Mouse (Mus musculus) C2C12 (cell line): Measurements from ENCODE around the gene Mrap. TPM values are rescaled to one million over a fixed set of nuclear protein-coding genes. Genes with fewer than 3 reads are reported as not detected.

Experiments used
- H3K27me3 ChIP-seq: one replicate; pipeline ENCODE4 v1.6.1; 2011; ENCODE audit not compliant: control insufficient read depth, insufficient read depth, insufficient read length
- H3K36me3 ChIP-seq: one replicate; pipeline ENCODE4 v1.6.1; 2011; ENCODE audit not compliant: control insufficient read depth, insufficient read depth
- H3K4me3 ChIP-seq: one replicate; pipeline ENCODE4 v1.5.1; 2011; ENCODE audit warnings: mild to moderate bottlenecking, control low read depth; ENCODE audit not compliant: poor library complexity, insufficient read depth, severe bottlenecking
- H3K79me2 ChIP-seq: one replicate; pipeline ENCODE4 v1.6.1; 2011; ENCODE audit not compliant: control insufficient read depth, insufficient read depth
- H3K79me3 ChIP-seq: one replicate; pipeline ENCODE4 v1.6.1; 2011; ENCODE audit warnings: low read depth, control low read depth
- H3ac ChIP-seq: one replicate; pipeline ENCODE3; 2011; ENCODE audit warnings: low read depth; ENCODE audit not compliant: control insufficient read depth, insufficient read length
- CEBPB ChIP-seq: IDR thresholded peaks from one replicate; pipeline ENCODE4 v1.6.1; 2011; ENCODE audit warnings: low read depth, mild to moderate bottlenecking, control low read depth, moderate library complexity
- CTCF ChIP-seq: IDR thresholded peaks from one replicate; pipeline ENCODE4 v1.5.1; 2011; ENCODE audit not compliant: control insufficient read depth, insufficient read depth, insufficient read length
- FOSL1 ChIP-seq: IDR thresholded peaks from one replicate; pipeline ENCODE4 v1.8.0; 2011; ENCODE audit warnings: mild to moderate bottlenecking, low read length; ENCODE audit not compliant: poor library complexity, insufficient read depth, severe bottlenecking
- MAX ChIP-seq: IDR thresholded peaks from one replicate; pipeline ENCODE4 v1.6.1; 2011; ENCODE audit warnings: mild to moderate bottlenecking, control low read depth
- MYOD1 ChIP-seq: IDR thresholded peaks from one replicate; pipeline ENCODE4 v1.6.1; 2011; ENCODE audit warnings: low read depth; ENCODE audit not compliant: control insufficient read depth, insufficient read length
- MYOG ChIP-seq: IDR thresholded peaks from one replicate; pipeline ENCODE4 v1.6.1; 2011; ENCODE audit not compliant: control insufficient read depth, insufficient read length; ENCODE audit errors: extremely low read depth
- USF1 ChIP-seq: IDR thresholded peaks from one replicate; pipeline ENCODE4 v1.6.1; 2011; ENCODE audit warnings: low read depth, mild to moderate bottlenecking, control low read depth, moderate library complexity
- polyA plus RNA-seq: library from polyadenylated mRNA; unstranded; fragments of >200 nt; fragmentation: generic; extraction: Trizol; gene quantifications from one replicate; pipeline ENCODE4 v1.2.1, GENCODE M21; 2012; ENCODE audit warnings: missing spikeins

Mrap gene
- polyA plus RNA-seq, 1 experiment, result not detected

DNA sequence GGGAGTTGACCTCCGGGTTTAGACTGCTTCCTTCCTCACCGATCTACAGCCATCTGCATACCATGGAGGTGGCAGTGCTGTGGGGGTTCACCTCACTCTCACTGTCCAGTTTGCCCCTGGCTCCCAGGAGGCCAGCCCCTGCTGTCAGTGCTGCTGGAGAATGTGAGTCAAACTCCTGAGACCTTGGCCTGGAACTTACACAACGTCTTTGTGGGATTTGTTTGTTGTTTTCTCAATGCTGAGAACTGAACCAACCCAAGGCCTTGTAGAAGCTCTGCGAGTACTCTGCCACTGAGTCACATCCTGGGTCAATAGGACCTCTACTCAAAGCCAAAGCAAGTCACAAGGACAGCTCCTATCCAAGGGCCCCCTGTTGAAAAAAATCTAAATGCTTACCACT, 2.4 kb upstream of the Mrap start:
- Histone ChIP-seq H3K79me2 (no peaks in the 10 kb centered on the region), H3K27me3 (no peaks in the 10 kb centered on the region), H3K79me3 (no peaks in the 10 kb centered on the region), H3K4me3 (no peak overlapping the region), H3K36me3 (no peaks in the 10 kb centered on the region), H3ac (no peak overlapping the region)
- TF ChIP-seq CTCF (no peak), USF1 (no peak), CEBPB (no peak), MAX (no peak), MYOG (no peak), MYOD1 (no peak), FOSL1 (no peak)

DNA sequence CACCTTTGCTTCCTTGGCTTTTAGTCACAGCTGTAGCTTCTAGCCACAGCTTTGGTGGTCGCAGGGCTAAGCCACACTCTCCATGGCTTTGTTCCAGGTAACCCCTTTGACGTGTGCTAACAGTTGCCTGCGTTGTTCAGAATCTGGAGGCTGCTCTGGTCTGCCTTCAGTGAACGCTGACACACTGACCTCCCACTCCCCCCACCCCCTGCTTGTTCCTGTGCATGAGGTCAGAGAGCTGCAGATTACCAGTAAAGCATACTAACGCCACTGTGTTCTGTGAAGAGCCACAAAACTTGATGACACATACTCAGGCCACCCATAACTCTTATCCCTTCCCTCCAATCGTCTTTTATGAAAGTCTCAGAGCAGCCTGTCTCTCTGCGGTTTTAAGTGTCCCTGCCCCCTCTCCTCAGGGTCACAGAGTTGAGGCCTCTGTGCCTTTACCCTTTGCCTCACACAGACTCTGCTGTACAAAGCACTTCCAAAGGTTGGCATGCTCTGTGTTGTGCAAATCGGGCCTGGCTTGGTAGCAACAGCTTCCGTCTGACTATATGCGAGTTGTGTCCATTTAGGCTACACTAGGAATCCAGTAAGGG, 1.2 kb upstream of the Mrap start:
- H3K27me3 ChIP-seq, result no peaks in the 10 kb centered on the region
- H3K79me3 ChIP-seq, result no peaks in the 10 kb centered on the region
- H3K4me3 ChIP-seq, result no peak overlapping the region
- H3K79me2 ChIP-seq, result no peaks in the 10 kb centered on the region
- H3ac ChIP-seq, result no peak overlapping the region
- H3K36me3 ChIP-seq, result no peaks in the 10 kb centered on the region
- TF ChIP-seq CTCF, result no peak
- TF ChIP-seq FOSL1, result no peak

DNA sequence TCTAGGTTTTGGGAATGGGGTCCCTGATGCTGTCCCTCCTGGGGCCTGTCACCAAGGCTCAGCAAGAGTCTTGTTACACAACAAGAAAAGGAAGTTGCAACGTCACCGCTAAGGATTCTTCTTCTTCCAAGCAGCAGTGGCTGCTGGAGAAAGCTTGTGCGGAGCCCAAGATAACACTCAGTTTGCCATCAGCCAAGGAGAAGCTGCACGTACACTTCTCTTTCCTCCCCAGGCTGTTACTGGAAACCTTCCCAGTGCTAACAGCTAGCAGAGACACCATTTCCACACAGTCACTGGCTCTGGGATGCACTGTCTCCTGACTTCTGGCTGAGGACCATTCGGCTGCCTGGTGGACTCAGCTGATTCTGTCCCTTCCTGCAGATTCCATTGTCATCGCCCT, 9.1 kb downstream of the Mrap start:
- H3K4me3 ChIP-seq, result no peak overlapping the region

DNA sequence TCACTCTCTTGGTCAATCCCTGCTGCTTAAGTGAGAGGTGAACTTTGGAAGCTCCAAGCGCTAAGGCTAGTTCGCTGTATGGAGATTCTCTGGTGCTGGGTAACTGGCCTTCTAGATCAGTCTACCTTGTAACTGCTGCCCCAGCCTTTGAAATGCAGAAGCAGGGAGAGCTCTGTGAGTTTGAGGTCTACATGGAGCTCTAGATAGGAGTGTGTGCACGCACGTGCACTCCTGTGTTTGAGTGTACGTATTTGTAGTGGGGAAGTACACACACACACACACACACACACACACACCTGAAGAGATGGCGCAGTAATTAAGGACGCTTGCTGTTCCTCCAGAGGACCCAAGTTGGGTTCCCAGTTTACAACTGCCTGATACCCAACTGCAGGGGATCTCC, 10.2 kb downstream of the Mrap start:
- TF ChIP-seq CEBPB, result no peak
- no peak for TF ChIP-seq MYOD1
- TF ChIP-seq MAX, result no peak
- TF ChIP-seq MYOG, result no peak
- TF ChIP-seq USF1, result no peak
- TF ChIP-seq FOSL1, result no peak
- TF ChIP-seq CTCF, result no peak
- Histone ChIP-seq H3K4me3 (no peak overlapping the region), H3ac (no peak overlapping the region), H3K79me3 (no peaks in the 10 kb centered on the region), H3K79me2 (no peaks in the 10 kb centered on the region), H3K27me3 (no peaks in the 10 kb centered on the region), H3K36me3 (peaks cover 22% of the 10 kb centered on the region)

More for the DNA sequence above, 9.1 kb downstream of the Mrap start:
- Histone ChIP-seq H3K27me3 (no peaks in the 10 kb centered on the region), H3K79me2 (no peaks in the 10 kb centered on the region), H3K36me3 (peaks cover 17% of the 10 kb centered on the region), H3K79me3 (no peaks in the 10 kb centered on the region), H3ac (no peak overlapping the region)
- no peak for TF ChIP-seq CTCF
- TF ChIP-seq MYOG, result no peak
- TF ChIP-seq CEBPB, result no peak
- TF ChIP-seq USF1, result no peak
- TF ChIP-seq MYOD1, result no peak

DNA sequence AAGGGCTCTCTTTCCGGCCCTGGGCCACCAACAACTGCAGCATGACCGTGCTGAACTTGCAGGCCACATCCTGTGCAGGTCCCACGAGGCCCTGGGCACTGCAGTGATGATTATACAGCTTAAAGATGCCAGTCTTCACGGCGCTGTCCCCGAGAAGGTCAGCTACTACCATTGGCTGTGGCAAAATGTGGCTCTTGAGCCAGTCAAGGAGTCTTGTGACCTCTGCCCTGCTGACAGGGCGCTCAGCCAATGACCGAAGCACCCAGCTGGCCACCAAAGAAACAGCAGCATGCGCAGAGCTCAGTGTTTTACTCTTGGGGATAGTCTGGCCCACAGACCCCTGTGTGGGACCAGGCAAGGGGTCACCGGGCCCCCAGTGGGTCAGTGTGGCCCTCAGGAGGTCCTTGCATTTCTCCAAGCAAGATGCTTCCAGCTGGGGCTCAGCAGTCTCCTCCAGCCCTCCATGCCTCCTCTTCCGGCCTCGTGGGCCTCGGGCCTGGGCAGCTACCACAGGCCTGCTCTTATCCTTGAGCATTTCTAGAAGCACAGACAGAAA, 15.5 kb downstream of the Mrap start:
- no peak for TF ChIP-seq MAX
- no peak for TF ChIP-seq MYOD1
- no peak for TF ChIP-seq USF1
- TF ChIP-seq CEBPB, result no peak
- no peak for TF ChIP-seq CTCF
- TF ChIP-seq FOSL1, result no peak
- no peak for TF ChIP-seq MYOG
- Histone ChIP-seq H3K4me3 (no peak overlapping the region), H3K79me2 (no peaks in the 10 kb centered on the region), H3ac (no peak overlapping the region), H3K79me3 (no peaks in the 10 kb centered on the region), H3K27me3 (no peaks in the 10 kb centered on the region), H3K36me3 (peaks cover 64% of the 10 kb centered on the region)

GRCm38 (mm10) chr16:90759335-90759734, 21.3 kb downstream of the Mrap start:
- Histone ChIP-seq H3K4me3 (no peak overlapping the region), H3K27me3 (no peaks in the 10 kb centered on the region), H3K79me2 (no peaks in the 10 kb centered on the region), H3ac (no peak overlapping the region), H3K79me3 (no peaks in the 10 kb centered on the region), H3K36me3 (peaks cover 81% of the 10 kb centered on the region)
- TF ChIP-seq MYOD1 (no peak), MAX (no peak), CEBPB (no peak), MYOG (no peak), FOSL1 (no peak), CTCF (no peak), USF1 (no peak)

- H3K36me3 ChIP-seq, result peaks cover 77% of the 10 kb centered on the region
- no peaks in the 10 kb centered on the region for H3K79me3 ChIP-seq
- no peaks in the 10 kb centered on the region for H3K27me3 ChIP-seq
- TF ChIP-seq CTCF, result no peak
- no peak for TF ChIP-seq CEBPB
- no peak for TF ChIP-seq MAX
- no peaks in the 10 kb centered on the region for H3K79me2 ChIP-seq
- H3ac ChIP-seq, result no peak overlapping the region
- H3K4me3 ChIP-seq, result no peak overlapping the region
Observed at GRCm38 (mm10) chr16:90760515-90760914, 22.5 kb downstream of the Mrap start.
